Mouse (Mus musculus): ENCODE data around the gene Ugt1a6a.

Gene Ugt1a6a

GRCm38 (mm10) chr1:88267489-88267888 is 132.9 kb downstream of the Ugt1a6a start:
- no peak for DNase-seq (ENCODE audit: low spot score)

- DNase-seq (ENCODE audit: low spot score): no peak
Measured at GRCm38 (mm10) chr1:88268070-88268469, 133.5 kb downstream of the Ugt1a6a start.

Data from MN1 (cell line).